ENCODE assay signal across 25 mouse cellular contexts in the genomic region with DNA sequence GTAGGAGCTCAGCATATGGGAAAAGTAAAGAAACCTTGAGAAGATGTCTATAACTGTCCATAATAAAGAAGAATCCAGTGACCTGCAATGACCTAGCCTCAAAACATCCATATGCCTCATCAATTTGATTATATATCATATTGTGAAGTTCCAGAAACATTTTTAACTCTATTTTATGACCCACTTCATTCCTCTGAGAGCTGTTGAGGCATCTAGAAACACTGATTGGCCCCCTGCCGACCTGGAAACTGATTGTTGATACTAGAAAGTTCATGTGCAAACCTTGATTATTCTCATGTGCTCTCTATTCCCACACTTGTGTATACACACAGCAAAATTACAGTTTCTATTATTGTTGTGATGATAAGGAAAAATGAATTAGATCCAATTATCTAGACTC.
"Had no signal": no experiment of that assay in that cellular context is flagged by ENCODE, and none has a peak within 500 bp of the region (broad histone marks: within the 10 kb centered on the region; RNA-seq: fewer than 3 reads in every experiment).

No protein-coding gene starts in this region.

- DNase-seq: kidney, adult 18-20 months; kidney, adult 9 months; layer of hippocampus, adult 9-11 months; liver; lung, adult 18-20 months; lung, postnatal 10 days; lung, postnatal 36 days; right cerebral cortex, adult 18-20 months; right cerebral cortex, postnatal 14 days; spleen, adult 18-20 months; thymus, postnatal 25 days had no signal

- H3K4me2 ChIP-seq: limb, embryonic 13.5 days; liver, embryonic 12.5 days; liver, embryonic 15.5 days; lung, embryonic 15.5 days; midbrain, embryonic 13.5 days; neural tube, embryonic 13.5 days; stomach, embryonic 15.5 days had no signal

- H3K27ac ChIP-seq: kidney, postnatal 0 days; layer of hippocampus, adult 2 months; limb, embryonic 10.5 days; limb, embryonic 13.5 days; liver, embryonic 12.5 days; liver, embryonic 15.5 days; lung, embryonic 15.5 days; midbrain, embryonic 10.5 days; midbrain, embryonic 13.5 days; neural tube, embryonic 13.5 days; stomach, embryonic 15.5 days had no signal

- H3K36me3 ChIP-seq: limb, embryonic 10.5 days; limb, embryonic 13.5 days; liver, embryonic 12.5 days; liver, embryonic 15.5 days; lung, embryonic 15.5 days; midbrain, embryonic 10.5 days; midbrain, embryonic 13.5 days; neural tube, embryonic 13.5 days; stomach, embryonic 15.5 days had no signal

- H3K4me1 ChIP-seq: limb, embryonic 10.5 days; liver, embryonic 12.5 days; liver, embryonic 15.5 days; lung, embryonic 15.5 days; megakaryocyte, embryonic 14.5 days; midbrain, embryonic 10.5 days; midbrain, embryonic 13.5 days; neural tube, embryonic 13.5 days; stomach, embryonic 15.5 days had no signal

- H3K9ac ChIP-seq: limb, embryonic 13.5 days; liver, embryonic 12.5 days; liver, embryonic 15.5 days; lung, embryonic 15.5 days; midbrain, embryonic 13.5 days; neural tube, embryonic 13.5 days; stomach, embryonic 15.5 days had no signal

- H3K4me3 ChIP-seq: layer of hippocampus, adult 2 months; limb, embryonic 10.5 days; limb, embryonic 13.5 days; liver, embryonic 12.5 days; liver, embryonic 15.5 days; lung, embryonic 15.5 days; megakaryocyte, embryonic 14.5 days; midbrain, embryonic 10.5 days; midbrain, embryonic 13.5 days; myocyte; neural tube, embryonic 13.5 days; stomach, embryonic 15.5 days had no signal

- H3K27me3 ChIP-seq: limb, embryonic 13.5 days; liver, embryonic 12.5 days; liver, embryonic 15.5 days; lung, embryonic 15.5 days; megakaryocyte, embryonic 14.5 days; midbrain, embryonic 13.5 days; neural tube, embryonic 13.5 days; stomach, embryonic 15.5 days had no signal

- ATAC-seq: liver, embryonic 12.5 days; midbrain, embryonic 13.5 days; midbrain, embryonic 16.5 days had no signal

- H3K9me3 ChIP-seq: limb, embryonic 10.5 days; limb, embryonic 13.5 days; liver, embryonic 12.5 days; liver, embryonic 15.5 days; lung, embryonic 15.5 days; megakaryocyte, embryonic 14.5 days; midbrain, embryonic 10.5 days; midbrain, embryonic 13.5 days; neural tube, embryonic 13.5 days; stomach, embryonic 15.5 days had no signal
